Mouse (Mus musculus) liver, adult 2 months (tissue): ENCODE data around the gene Snx17.

Experiments
- CTCF ChIP-seq: fragments of 200-500 bp; IDR thresholded peaks from 2 replicates; pipeline ENCODE4 v1.5.1; 2011; ENCODE audit warnings: low read depth, low read length, control low read depth
- POLR2A ChIP-seq: fragments of 200-500 bp; IDR thresholded peaks from 2 replicates; pipeline ENCODE4 v1.6.1; 2011; ENCODE audit warnings: low read length, control low read depth; ENCODE audit not compliant: insufficient read depth; ENCODE audit errors: extremely low read depth

DNA sequence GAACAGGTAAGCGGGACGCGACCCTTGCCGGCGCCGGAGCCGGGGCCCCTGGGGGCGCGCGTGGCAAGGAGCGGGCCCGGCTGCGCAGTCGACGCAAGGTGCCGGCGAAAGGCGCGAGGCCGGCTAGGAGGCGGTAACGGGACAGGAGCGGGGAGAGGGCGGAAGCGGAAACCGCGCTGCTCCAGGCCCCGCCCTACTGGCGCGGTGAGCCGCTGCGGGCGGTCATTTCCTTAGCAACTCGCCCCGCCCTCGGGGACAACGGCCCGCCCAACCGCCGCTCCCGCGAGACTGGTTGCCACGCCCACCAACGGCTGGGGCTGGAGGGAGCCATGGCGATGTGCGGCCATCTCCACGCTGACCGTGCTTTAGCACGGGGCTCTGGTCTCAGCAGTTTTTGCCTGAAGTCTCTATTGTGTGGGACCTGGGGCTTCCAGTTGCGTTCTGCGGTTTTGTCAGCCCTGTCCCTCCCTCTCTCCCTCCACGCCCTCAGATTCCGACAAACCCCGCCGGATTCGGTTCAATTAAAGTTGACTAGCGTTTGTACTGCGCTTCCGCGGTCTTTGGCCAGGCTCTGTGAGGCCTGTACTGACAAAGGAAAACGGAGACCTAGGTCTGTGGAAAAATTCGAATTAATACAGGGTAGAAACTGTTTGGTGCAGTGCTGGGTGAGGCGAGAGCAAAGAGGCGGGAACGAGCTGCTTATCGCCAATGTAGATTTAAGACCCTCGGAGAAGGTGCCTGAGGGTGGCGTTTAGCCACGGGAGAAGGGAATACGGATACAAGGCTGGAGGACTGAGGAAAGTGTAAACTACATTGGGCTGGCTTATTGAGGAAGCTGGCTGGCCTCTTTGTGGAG lies 27.6 kb downstream of the Snx17 start, which contains the start of gene Ppm1g:
- no peak for TF ChIP-seq CTCF
- peak; percentile 81 for TF ChIP-seq POLR2A
